Mouse (Mus musculus) heart, embryonic 13.5 days (tissue): ENCODE measurements around the gene Gm36079. TPM values are rescaled to one million over a fixed set of nuclear protein-coding genes. Genes with fewer than 3 reads are reported as not detected.
"Not testable (repeated sequence)": the region's sequence is repeated elsewhere in the genome, so short reads cannot be mapped to it uniquely, and the experiment has no call there.

Experiments
- ATAC-seq: fragments of 200-750 bp; cut with Nextera tagmentation; 2 replicates; pipeline ENCODE4 v1.8.0; 2017; ENCODE audit warnings: moderate TSS enrichment; ENCODE audit not compliant: insufficient number of reproducible peaks, low FRiP score, low TSS enrichment; ENCODE audit errors: extremely low read depth
- H3K27ac ChIP-seq: fragments of 300-500 bp; sonication (generic); replicated peaks from 2 replicates; pipeline ENCODE4 v1.5.1; 2015; ENCODE audit warnings: moderate library complexity, mild to moderate bottlenecking, inconsistent platforms
- H3K27me3 ChIP-seq: fragments of 300-500 bp; sonication (generic); replicated peaks from 2 replicates; pipeline ENCODE4 v1.6.1; 2015; ENCODE audit warnings: mild to moderate bottlenecking, inconsistent platforms
- H3K36me3 ChIP-seq: fragments of 300-500 bp; sonication (generic); 2 replicates; pipeline ENCODE4 v1.6.1; 2015; ENCODE audit warnings: mild to moderate bottlenecking, inconsistent platforms
- H3K4me1 ChIP-seq: fragments of 300-500 bp; sonication (generic); 2 replicates; pipeline ENCODE4 v1.6.1; 2015; ENCODE audit warnings: inconsistent platforms
- H3K4me2 ChIP-seq: fragments of 300-500 bp; sonication (generic); 2 replicates; pipeline ENCODE4 v1.6.1; 2015; ENCODE audit warnings: inconsistent platforms, mild to moderate bottlenecking, moderate library complexity
- H3K4me3 ChIP-seq: fragments of 300-500 bp; sonication (generic); 2 replicates; pipeline ENCODE4 v1.5.1; 2015; ENCODE audit warnings: moderate library complexity, mild to moderate bottlenecking, inconsistent platforms
- H3K9ac ChIP-seq: fragments of 300-500 bp; sonication (generic); 2 replicates; pipeline ENCODE4 v1.6.1; 2015; ENCODE audit warnings: inconsistent platforms, mild to moderate bottlenecking, moderate library complexity
- H3K9me3 ChIP-seq: fragments of 300-500 bp; sonication (generic); 2 replicates; pipeline ENCODE4 v1.6.1; 2016; ENCODE audit warnings: inconsistent platforms
- WGBS: fragments of 180-500 bp; shearing (Covaris S2); methylation state at CpG from one replicate; pipeline ENCODE4 v1.1.7; 2015; ENCODE audit warnings: mixed read lengths; 5-methylcytosine and 5-hydroxymethylcytosine counted together
- polyA plus RNA-seq: library from polyadenylated mRNA; unstranded; fragments of >200 nt; fragmentation: Nextera tagmentation; extraction: Ambion mirVana; gene quantifications from 2 replicates; pipeline ENCODE4 v1.2.1, GENCODE M21; 2015

The Gm36079 gene
- polyA plus RNA-seq, 1 experiment from 2014 or later = not detected

DNA sequence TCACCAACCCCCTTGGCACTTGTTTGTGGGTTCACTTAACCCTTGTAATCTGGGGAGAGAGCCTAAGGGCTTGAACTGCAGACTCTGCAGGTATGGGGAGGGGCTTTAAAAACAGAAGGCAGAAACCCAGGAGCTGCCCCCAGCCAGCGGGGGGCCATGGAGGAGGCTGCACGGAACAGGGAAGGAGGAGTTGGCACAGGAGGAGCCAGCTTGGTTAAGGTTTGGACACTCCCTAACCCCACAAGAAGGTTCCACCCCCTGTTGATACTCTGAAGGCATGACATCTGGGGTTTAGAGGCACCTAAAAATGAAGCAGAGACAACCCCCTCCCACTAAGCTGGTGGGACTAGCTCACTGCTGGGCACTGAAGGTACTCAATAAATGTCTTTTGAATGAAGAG lies 12.8 kb downstream of the Gm36079 start:
- not testable (repeated sequence) for H3K9me3 ChIP-seq, H3K36me3 ChIP-seq, H3K9ac ChIP-seq, H3K4me1 ChIP-seq, H3K27ac ChIP-seq, ATAC-seq, H3K4me3 ChIP-seq, H3K27me3 ChIP-seq, H3K4me2 ChIP-seq
- no CpG with 5 or more reads among the region's 2 CpGs for WGBS

- H3K4me2 ChIP-seq = not testable (repeated sequence)
Measured at GRCm38 (mm10) chr13:120013544-120013943, 13.3 kb downstream of the Gm36079 start.

DNA sequence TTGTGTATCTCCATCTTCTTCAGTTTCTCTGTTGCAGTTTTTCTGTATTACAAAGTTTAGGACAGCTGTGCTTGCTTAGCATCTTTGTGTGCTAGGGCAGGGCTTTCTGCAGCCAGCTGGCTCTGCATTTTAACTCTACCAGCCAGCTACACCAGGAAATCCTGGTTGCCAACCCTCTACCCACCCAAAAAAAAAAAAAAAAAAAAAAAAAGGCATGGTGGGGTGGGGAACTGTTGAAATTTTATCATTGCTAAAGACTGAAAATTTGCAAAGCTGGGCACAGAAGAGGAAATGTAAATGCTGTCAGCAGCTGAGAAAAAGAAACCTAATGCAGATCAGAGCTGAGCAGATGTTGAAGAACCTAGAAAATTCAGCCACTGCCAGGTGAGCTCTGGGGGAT lies 16.7 kb downstream of the Gm36079 start:
- not testable (repeated sequence) for H3K36me3 ChIP-seq, H3K9ac ChIP-seq, H3K4me2 ChIP-seq, H3K4me1 ChIP-seq, H3K4me3 ChIP-seq, H3K27ac ChIP-seq, ATAC-seq, H3K27me3 ChIP-seq, H3K9me3 ChIP-seq

More at GRCm38 (mm10) chr13:120013544-120013943, 13.3 kb downstream of the Gm36079 start:
- not testable (repeated sequence) for H3K36me3 ChIP-seq, H3K9ac ChIP-seq, H3K27ac ChIP-seq, H3K9me3 ChIP-seq, ATAC-seq, H3K27me3 ChIP-seq, H3K4me1 ChIP-seq, H3K4me3 ChIP-seq
- WGBS = no CpG with 5 or more reads among the region's 5 CpGs

DNA sequence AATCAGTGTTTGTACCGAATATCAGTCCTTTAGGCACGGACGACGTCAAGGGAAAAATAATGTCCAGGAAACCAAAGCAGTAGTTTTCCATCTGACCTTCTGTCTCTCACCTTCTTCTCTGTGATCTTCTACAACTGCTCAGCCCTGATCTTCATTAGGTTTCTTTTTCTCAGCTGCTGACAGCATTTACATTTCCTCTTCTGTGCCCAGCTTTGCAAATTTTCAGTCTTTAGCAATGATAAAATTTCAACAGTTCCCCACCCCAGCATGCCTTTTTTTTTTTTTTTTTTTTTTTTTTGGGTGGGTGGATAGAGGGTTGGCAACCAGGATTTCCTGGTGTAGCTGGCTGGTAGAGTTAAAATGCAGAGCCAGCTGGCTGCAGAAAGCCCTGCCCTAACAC lies 27.6 kb downstream of the Gm36079 start:
- no CpG with 5 or more reads among the region's 4 CpGs for WGBS
- H3K9ac ChIP-seq, H3K9me3 ChIP-seq, H3K4me3 ChIP-seq, H3K27ac ChIP-seq, H3K27me3 ChIP-seq, H3K4me2 ChIP-seq, H3K4me1 ChIP-seq, H3K36me3 ChIP-seq, ATAC-seq: not testable (repeated sequence)

DNA sequence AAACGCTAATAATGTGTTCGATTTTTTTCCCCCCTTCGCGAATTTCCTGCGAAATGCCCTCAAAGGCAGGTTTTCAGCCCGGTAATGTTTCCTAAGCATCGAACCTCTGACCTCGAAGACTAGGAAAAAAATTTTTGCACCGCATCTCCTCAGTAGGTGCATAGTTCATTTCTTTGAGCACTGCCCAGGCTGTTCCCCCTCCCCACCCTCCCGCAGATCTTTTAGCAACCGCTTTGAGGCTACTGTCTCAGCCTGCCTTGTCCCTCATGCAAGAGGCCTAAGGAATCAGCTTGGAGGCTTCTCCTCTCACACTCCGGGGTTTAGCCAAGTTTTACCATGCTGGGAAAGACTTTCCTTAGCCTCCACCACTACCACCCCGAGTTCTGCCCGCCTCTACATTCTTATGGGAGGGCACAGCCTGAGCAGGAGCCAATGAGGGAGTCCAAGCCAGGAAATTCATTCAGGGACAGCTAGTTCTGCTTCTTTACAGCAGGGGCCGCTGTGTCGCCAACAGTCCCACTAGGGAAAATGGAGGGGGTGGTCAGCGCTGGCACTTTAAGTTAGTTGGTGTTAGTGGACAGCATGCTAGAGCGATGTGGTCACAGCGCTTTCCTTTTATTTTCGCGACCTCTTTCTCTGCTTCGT lies 28.2 kb downstream of the Gm36079 start:
- H3K4me3 ChIP-seq, H3K27ac ChIP-seq, H3K27me3 ChIP-seq, H3K36me3 ChIP-seq, ATAC-seq, H3K9ac ChIP-seq, H3K4me1 ChIP-seq, H3K9me3 ChIP-seq, H3K4me2 ChIP-seq: not testable (repeated sequence)
- no CpG with 5 or more reads among the region's 22 CpGs for whole genome bisulfite sequencing

DNA sequence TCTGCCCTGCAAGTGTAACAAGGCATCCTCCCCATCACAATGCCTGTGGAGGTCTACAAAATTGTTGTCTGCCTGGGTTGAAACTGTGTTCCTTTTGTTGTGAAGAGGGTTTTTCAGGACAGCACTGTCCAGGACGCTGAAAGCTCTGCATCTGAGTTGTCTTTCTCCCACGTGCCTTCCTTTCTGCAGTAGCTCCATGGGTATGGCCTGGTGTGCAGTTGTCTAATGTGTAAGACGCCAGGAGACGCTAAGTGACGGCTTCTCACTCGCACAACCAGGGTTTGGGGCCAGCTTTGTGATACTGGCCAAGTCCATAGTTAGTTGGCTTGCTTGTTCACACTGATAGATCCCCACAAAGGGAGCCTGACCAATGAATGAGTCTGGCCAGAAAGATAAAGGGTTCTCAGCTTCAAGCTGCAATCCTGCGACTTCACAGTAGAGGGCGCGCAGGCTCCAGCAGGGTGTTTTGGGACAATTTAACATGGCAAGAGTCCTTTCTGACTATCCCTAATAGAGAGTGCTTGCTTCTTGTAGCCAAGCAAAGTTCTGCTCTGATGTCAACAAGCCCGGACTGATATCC lies 34.8 kb downstream of the Gm36079 start:
- WGBS = no CpG with 5 or more reads among the region's 10 CpGs
- H3K9me3 ChIP-seq = not testable (repeated sequence)

DNA sequence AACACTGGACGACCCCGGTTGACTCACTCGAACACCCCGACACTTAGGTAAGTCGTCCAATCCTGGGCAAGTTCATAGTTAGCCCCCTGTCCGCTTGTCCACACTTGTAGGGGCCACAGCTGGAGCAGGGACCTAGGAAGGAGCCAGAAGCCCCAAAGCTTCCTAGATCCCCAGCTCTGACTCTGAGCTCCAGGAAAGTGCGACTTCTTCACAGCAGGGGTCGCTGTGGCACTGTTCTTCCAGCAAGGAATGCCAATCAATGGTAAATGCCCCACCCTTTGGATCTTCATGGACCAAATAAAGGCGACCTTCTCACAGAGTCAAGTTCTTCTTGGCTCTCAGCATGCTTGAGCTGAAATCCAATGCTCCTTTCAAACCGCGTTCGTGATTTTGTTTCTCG lies 35.5 kb downstream of the Gm36079 start:
- not testable (repeated sequence) for H3K4me1 ChIP-seq, H3K9me3 ChIP-seq, H3K9ac ChIP-seq, H3K36me3 ChIP-seq, H3K27ac ChIP-seq, ATAC-seq, H3K4me2 ChIP-seq, H3K4me3 ChIP-seq, H3K27me3 ChIP-seq
- no CpG with 5 or more reads among the region's 13 CpGs for WGBS

More for the DNA sequence above, 34.8 kb downstream of the Gm36079 start:
- H3K27me3 ChIP-seq, H3K4me1 ChIP-seq, H3K4me3 ChIP-seq, H3K4me2 ChIP-seq, H3K27ac ChIP-seq, H3K36me3 ChIP-seq, H3K9ac ChIP-seq, ATAC-seq: not testable (repeated sequence)

Other genes starting within 250 kb of the Gm36079 start
- 20.7 and 20.8 TPM in 2 replicates for gene Zfp131, start 236.1 kb downstream of the Gm36079 start, polyA plus RNA-seq
- gene AF067063, start 196.8 kb downstream of the Gm36079 start, polyA plus RNA-seq = not detected in 2 replicates
- not detected in 2 replicates for gene D13Ertd608e, start 191.0 kb downstream of the Gm36079 start, polyA plus RNA-seq
- not detected in 2 replicates for gene Tcstv1, start 132.2 kb downstream of the Gm36079 start, polyA plus RNA-seq
- not detected in 2 replicates for gene Gm21761, start 97.7 kb downstream of the Gm36079 start, polyA plus RNA-seq
- gene B020031M17Rik, start 76.2 kb downstream of the Gm36079 start, polyA plus RNA-seq = not detected in 2 replicates
- not detected in 2 replicates for gene Gm21188, start 25.2 kb upstream of the Gm36079 start, polyA plus RNA-seq
- gene Gm20767, start 113.2 kb upstream of the Gm36079 start, polyA plus RNA-seq = not detected in 2 replicates
- not detected in 2 replicates for gene Gm21818, start 145.4 kb upstream of the Gm36079 start, polyA plus RNA-seq
- gene Gm21762, start 188.9 kb upstream of the Gm36079 start, polyA plus RNA-seq = not detected in 2 replicates
- gene Gm21731, start 212.1 kb upstream of the Gm36079 start, polyA plus RNA-seq = not detected in 2 replicates
- not detected in 2 replicates for gene AF067061, start 236.1 kb upstream of the Gm36079 start, polyA plus RNA-seq